Mouse (Mus musculus) erythroblast, adult 5-6 weeks (primary cell): ENCODE results near the gene Myom1. TPM values are rescaled to one million over a fixed set of nuclear protein-coding genes. Genes with fewer than 3 reads are reported as not detected.

Experiments used
- ATAC-seq: replicated peaks from 2 replicates; pipeline ENCODE4 v1.8.0; 2016; ENCODE audit warnings: moderate number of reproducible peaks, mild to moderate bottlenecking, moderate TSS enrichment, inconsistent platforms; ENCODE audit not compliant: poor library complexity, low FRiP score, severe bottlenecking
- total RNA-seq, 2 experiments: library from RNA; stranded (forward) in 1 of 2; stranded (reverse) in 1 of 2; fragments of 150-400 nt in 1 of 2; fragments of 200-764, 138-1000 nt in 1 of 2; gene quantifications; 2 replicates each; pipeline versions ENCODE4 v1.2.3 to v1.2.4; 2015 to 2017; ENCODE audit warnings: low replicate concordance in 2 of 2

The Myom1 gene
- total RNA-seq, 2 experiments from 2014 or later: 0.34 TPM; not detected in 1

DNA sequence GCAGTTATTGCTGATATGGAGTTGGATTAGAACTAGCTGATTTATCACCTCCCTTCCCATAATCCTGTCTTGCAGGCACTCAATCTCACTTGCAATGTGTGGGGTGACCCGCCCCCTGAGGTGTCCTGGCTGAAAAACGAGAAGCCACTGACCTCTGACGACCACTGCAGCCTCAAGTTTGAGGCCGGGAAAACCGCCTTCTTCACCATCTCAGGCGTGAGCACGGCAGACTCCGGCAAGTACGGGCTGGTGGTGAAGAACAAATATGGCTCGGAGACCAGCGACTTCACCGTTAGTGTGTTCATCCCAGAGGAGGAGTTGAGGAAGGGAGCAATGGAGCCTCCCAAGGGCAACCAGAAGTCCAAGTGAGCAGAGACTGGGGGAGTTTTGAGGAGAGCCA is 123.6 kb downstream of the Myom1 start:
- no peak for ATAC-seq

DNA sequence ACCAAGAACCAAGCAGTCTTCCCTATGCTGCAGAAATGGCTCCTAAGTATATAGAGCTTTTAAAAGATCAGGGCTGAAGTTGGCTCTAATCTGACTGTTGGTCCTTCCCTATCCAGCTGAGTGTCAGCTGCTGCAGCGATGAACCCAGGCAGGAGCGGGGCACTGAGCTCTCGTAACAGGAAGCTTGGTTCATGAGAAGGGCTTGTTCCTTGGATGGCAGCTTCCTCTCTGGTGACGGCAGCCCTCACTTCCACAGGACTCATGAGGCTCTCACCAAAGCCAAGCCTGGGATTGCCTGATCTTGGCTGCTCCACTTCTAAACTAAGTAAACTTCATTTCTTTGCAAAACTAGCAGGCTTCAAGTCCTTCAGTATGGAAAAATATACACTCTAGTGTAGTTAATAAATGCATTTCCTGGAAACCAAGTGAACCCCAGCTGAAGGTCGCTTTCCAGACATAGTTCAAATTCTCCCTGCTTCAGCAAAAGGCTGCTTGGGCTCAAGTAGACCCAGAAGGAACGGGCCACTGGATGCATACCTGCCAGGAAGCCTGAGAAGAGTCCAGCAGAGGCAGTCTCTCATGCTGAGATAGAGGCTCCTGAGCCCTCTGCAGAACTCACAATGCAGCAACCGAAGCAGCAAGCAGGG is 125.2 kb downstream of the Myom1 start:
- ATAC-seq: no peak

DNA sequence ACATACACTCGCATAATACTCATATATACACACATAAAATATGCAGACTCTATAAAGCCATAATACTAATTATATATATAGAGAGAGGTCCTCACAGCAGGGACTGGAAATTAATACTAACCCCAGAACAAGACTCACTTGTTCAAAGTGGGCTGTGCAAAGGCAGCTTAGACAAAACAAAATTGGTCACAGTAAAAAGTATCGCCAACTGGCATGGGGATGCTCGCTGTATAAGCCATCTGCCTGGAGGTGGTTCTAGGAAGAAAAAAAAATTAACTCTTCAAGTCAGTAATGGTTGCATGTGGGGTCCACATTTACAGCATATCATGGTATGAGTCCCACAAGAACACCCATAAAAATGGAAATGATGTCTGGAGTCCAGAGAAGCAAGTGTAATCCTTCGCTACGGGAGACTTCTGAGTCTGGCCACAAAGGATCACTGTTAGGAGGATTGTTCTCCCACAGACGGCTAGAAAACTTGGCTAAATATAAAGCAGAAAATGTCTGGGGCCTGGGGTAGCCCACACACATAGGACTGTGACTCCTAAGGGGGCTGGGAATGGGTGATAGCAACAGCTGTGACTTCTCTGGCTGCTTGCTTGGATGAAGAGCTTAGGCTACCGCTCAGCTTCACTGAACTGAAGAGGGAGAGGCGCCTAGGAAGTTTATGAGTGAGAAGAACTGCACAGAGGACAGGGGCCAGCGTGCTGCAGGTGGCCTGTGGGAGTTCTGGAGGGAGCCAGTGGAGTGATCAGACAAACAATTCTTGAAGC is 127.2 kb downstream of the Myom1 start:
- ATAC-seq: no peak

DNA sequence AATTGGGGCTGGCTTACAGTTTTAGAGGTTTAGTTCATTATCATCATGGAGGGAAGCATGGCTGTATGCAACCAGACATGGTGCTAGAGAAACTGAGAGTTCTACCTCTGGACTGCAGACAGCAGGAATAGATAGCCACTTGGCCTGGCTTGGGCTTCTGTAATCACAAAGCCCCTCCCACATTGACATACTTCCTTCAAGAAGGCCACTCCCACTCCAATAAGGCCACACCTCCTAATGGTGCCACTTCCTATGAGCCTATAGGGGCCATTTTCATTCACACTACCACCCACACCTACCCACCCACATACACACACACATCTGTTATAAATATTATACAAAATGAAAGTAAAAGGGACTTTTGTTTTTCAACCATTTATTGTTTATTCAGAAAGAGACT is 129.8 kb downstream of the Myom1 start:
- no peak for ATAC-seq

DNA sequence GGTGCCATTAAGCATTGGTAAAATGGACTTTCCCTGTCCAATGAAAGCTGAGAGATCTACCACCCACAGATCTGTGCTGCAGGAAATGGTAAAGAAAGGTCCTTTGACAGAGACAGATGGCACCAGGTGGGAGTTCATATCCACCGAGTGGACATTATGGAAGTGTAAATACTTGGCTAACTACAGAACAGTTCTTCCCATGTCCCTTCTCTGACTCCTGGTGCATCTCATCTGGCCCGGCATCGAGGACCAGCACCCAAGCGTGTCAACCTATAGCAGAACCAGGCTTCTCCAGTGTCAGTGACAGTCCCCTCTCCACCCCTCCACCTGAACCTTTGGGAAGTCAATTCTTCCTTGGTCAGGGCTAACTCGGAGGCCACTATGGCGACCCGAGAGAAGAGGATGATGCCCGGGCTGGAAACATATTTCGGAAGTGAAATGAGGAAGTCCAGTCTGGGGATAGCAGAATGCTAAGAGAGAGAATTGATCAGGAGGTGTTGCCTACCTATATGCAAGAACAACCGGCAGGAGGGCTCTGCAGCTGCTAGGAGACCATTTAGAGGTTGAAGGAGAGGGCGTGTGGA is 130.5 kb downstream of the Myom1 start:
- ATAC-seq: no peak

DNA sequence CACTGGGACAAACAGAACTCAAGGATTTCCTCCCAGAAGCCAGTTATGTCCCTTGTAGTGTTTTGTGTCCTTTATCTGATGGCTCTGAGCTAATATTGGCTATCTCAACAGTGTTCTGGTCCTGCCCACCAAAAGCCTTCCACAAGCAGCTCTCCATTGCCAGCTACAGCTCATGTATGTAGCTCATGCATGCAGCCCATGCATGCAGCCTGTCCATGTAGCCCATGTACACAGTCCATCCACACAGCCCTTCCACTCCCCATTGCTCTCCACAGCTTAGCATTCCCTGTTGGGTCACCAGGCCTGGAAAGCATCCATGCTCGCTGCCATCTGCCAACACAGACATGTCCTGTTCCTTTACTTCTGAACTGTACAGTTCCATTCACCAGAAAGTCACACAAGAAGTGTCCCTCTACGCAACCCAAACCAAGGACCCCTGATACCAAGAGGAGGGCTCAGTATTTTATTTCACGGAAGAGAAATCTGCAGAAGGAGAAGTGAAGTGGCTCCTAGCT is 132.1 kb downstream of the Myom1 start:
- ATAC-seq: no peak

DNA sequence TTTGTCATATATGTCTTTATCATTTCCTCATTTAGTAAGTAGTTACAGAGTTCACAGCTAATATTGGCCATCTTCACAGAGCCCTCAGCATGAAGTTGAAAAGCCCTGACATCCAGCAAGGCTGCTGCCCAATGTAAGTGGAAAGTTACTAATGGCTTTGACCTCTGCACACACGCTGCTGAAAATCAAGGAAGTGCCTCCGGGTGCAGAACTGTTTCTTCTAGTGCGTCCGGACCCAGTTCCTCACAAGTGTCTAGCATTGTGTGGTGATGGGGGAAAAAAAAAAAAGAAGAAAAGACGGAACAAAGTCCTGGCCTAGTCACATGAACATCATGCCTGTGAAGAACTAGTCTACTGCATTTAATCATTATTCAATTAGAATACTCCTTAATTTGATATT is 132.7 kb downstream of the Myom1 start:
- no peak for ATAC-seq

DNA sequence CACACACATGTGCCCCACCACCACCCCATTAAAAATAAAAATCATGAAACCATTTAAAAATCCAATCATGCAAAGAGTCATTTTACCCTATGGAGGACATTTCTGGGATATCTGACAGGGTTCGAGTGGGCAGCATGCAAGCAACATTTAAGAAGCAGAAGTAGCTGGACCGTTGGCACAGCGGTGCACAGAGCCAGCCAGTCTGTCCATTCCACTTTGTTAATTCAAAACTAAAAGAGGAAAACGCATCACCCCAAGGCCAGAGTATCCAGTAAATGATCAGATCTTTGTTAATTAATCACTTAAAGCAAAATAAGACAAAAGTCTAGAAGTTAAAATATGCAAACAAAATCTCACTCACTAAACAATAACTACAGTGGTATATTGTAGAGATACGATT is 133.4 kb downstream of the Myom1 start:
- no peak for ATAC-seq

DNA sequence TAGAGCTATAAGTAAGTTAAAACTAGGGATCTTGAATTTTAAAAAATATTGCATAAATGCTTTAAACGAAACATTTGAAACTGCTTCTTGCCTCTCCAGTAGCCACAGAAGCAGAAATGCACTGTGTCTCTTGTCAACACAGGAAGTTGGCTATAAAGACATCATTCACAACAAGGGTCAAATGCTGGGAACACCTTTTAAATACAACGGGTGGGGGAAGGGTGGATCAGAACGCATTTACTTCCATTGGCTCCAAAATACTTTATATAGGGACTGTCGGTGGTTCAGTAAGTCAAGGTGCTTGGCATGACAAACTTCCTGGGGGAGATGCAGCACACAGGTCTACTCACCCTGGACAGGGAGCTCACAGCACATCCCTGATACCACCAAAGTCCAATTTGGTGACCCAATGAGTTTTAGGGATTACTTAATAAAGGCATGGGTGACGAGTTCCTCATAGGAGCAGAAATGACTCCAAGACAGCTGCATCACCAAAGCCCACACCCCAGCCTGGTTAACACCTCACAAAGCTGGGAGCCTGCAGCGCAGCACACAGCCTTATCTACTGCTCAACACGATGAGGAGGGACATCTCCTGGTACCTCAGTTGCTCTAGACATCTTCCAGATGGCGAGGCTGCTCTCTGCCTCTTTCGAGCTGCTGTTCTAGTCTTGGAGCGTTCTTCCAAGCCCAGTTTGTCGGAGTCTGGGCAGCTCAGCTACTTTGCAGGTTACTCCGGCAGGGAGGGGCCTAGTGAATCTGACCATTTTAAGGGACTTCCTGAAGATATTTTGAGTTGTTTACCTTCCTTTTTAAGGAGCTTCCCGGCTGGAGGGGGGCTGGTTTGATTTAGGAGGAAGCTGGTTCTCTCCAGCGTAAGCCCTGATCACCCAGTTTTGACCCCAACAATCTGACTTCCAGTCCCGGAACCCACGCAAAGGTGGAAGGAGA is 134.2 kb downstream of the Myom1 start:
- ATAC-seq: no peak

DNA sequence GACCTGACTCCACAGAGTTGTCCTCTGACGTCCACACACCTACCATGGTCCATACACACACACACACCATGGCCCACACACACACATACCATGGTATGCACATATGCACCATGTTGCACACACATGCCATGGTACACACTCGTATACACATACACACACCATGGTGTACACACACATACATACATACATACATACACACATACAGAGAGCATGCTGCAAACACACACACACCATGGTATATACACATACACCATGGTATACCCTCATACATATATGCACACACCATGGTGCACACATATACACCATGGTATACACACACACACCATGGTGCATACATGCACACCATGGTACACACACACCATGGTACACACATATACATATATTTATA is 134.9 kb downstream of the Myom1 start:
- ATAC-seq: 0 out of 2 replicates have a peak, but pooled peaks have one; percentile 23

DNA sequence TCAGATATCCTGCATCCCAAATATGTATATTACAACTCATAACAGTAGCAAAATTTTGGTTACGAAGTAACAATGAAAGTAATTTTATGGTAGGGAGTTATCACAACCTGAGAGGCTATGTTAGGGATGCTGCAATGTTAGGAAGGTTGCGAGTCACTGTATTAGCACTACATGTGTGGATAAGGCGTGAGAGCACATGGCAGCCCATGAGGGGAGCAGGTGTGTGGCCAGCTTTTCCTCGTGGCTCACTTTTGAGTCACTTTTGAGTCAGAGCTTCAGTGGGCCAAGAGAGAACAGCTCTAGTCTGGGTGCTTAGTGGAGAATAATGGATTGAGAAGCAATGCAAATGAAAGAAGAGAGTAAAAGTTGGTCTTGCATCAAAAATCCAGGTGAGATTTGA is 139.6 kb downstream of the Myom1 start:
- no peak for ATAC-seq

DNA sequence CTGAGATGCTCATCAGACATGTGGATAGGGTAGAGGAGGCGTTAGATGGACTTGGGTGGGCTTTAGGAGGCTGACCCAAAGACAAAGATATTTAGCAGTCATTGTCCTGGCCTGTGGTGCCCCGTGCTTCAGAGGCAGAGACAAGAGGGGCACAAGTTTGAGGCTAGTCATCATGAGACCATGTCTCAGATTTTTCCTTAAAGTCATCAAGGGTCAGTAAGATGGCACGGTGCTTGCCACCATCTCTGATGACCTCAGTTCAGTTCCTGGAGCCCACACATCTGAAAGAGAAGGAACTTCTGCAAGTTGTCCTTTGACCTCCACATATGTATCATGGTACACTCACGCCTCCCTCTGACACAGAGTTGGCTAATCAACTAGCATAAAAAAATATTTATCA is 140.7 kb downstream of the Myom1 start:
- ATAC-seq: no peak

DNA sequence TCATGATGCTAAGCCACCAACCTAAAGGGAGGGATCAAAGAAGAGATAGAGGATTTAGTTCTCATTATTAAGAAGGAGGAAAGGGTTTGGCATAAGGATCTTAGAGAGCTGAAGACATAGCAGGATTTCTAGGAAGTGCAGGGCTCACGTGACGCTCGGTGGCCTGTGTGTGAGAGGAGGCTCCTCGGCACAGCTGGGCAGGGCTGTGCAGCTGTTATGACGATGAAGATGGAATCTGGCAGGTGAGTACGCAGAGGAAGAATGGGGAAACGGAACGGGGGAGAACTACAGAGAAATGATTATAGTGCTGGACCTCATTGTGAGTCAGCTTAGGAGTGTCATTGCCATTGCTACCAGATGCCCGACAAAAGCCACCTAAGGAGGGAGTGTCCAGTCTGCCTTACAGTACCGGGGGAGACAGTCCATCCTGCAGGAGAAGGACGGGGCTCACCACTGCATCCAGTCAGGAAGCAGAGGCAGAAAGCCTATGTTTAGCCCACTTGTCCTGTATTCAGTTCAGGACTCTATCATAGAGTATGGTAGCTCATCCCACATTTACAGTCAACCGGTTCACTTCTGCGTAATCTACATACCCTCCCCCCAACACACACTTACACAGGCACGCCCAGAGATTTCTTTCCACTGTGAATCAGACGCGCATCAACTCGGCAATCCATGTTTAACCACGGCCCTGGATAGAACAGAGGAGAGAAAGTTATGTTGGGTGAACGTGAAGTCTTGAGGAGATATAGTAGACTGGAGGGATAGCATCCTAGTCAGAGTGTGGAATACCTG is 142.1 kb downstream of the Myom1 start:
- peak; percentile 44; the same call in 1 of the 2 replicates for ATAC-seq

DNA sequence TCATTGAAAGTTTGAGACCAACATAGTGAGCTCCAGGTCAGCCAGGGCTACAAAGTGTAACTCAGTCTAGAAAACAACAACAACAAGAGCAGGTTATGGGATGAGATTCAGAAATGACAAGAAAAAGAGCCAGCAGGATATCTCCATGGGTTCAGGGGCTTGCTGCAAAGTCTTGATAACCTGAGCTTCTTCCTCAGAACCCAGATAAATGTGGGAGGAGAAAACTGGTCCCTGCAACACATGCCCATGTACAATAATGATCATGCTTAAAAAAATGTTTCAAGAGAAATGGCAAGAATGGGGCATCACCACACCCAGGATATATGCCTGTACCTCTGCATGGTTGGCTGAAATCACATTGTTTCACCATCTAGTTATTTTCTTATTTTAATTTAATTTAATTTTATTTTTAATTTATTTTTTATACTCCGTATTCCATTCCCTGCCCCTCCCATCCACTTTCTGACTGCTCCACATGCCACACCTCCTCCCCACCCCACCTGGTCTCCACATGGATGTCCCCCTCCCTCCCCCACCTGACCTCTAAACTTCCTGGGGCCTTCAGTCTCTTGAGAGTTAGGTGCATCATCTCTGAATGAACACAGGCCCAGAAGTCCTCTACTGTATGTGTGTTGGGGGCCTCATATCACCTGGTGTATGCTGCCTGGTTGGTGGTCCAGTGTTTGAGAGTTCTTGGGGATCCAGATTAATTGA is 143.0 kb downstream of the Myom1 start:
- ATAC-seq: peak; percentile 78

DNA sequence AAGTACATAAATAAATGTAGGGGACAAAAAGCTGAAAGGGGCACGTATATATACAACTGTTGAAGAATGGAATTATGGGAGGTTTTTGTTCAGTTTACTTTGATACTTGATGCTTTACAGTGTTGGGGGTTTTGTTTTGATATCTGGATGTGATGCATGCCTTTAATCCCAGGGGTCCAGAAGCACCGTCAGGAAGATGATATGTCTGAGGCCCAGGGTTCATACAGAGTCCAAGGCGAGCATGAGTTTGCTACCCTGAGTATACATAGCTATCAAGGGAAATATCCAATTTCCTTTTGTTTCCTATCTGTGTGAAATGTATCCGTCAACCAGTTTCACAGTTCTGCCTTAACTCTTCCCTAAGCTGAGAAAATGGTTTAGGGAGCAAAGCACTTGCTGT is 150.9 kb downstream of the Myom1 start:
- ATAC-seq: no peak

DNA sequence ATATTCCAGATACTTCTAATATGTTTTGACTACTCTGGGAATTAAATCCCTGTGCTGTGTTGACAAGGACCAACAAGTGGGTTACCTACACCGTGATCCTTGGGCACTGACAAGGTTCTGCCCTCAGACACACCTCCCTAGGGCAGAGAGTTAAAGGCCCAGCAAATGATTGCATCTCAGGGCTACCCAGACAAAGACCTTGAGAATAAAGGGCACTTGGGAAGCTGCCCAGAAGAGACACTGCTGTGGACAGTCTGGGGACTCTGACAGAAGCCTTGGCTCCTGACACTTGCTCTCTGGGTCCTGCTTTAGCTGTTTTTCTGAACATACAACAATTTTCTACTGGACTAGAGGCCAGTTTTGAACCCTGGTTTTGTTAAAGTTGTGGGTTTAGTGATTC is 152.8 kb downstream of the Myom1 start:
- ATAC-seq: no peak

DNA sequence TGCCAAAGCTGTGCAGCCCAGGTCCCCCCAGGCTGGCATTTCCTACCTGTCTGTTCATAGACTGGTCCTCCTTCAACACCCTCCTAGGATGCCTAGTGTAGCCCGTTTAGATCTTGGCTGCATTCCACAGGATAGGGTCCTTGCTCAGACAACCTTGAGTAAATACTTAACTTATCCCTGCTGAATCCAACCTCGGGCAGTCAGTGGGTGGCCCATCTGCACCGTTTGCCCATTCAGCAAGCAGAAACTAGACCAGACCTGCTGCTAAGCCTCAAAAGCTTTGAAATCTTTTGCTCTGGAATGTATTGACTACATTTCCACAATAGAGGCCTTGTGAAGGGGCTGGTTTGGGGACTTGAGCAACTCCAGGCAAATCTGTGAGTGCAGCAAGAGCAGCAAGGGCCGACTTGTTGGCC is 156.7 kb downstream of the Myom1 start:
- ATAC-seq: no peak

DNA sequence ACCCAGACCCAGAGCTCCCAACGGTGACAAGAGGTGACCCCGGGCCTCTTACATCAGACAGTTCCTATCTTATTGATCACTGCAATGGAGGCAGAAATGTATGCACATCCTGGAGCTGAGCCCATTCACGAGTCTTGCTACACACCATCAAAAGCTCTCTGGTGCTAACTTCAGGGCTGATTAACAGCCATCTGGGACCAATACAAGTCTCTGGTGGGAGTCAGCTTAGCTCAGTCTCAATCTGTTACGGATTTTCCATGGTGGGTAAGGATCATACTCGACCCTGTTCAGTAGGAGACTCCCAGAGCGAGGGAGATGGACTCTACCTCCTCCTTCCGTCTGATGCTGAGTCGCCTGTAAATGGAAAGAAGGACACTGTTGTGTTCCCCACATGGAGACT is 157.3 kb downstream of the Myom1 start:
- no peak for ATAC-seq
